Mouse (Mus musculus) embryonic facial prominence, embryonic 15.5 days (tissue): ENCODE measurements around the gene Gm21731. TPM values are rescaled to one million over a fixed set of nuclear protein-coding genes. Genes with fewer than 3 reads are reported as not detected.
"Not testable (repeated sequence)": the region's sequence is repeated elsewhere in the genome, so short reads cannot be mapped to it uniquely, and the experiment has no call there.

ENCODE experiments used
- ATAC-seq: fragments of 200-750 bp; cut with Nextera tagmentation; 2 replicates; pipeline ENCODE4 v1.8.0; 2017; ENCODE audit warnings: low read depth, moderate TSS enrichment; ENCODE audit not compliant: insufficient number of reproducible peaks, low FRiP score, low TSS enrichment
- H3K27ac ChIP-seq: fragments of 300-500 bp; sonication (generic); replicated peaks from 2 replicates; pipeline ENCODE4 v1.5.1; 2015; ENCODE audit warnings: mild to moderate bottlenecking, inconsistent platforms
- H3K27me3 ChIP-seq: fragments of 300-500 bp; sonication (generic); 2 replicates; pipeline ENCODE4 v1.6.1; 2015; ENCODE audit warnings: inconsistent platforms
- H3K36me3 ChIP-seq: fragments of 300-500 bp; sonication (generic); 2 replicates; pipeline ENCODE4 v1.6.1; 2015; ENCODE audit warnings: mild to moderate bottlenecking, inconsistent platforms
- H3K4me1 ChIP-seq: fragments of 300-500 bp; sonication (generic); 2 replicates; pipeline ENCODE4 v1.6.1; 2015; ENCODE audit warnings: inconsistent platforms
- H3K4me2 ChIP-seq: fragments of 300-500 bp; sonication (generic); replicated peaks from 2 replicates; pipeline ENCODE4 v1.6.1; 2015; ENCODE audit warnings: mild to moderate bottlenecking, inconsistent platforms
- H3K4me3 ChIP-seq: fragments of 300-500 bp; sonication (generic); replicated peaks from 2 replicates; pipeline ENCODE4 v1.5.1; 2015; ENCODE audit warnings: mild to moderate bottlenecking, inconsistent platforms
- H3K9ac ChIP-seq: fragments of 300-500 bp; sonication (generic); 2 replicates; pipeline ENCODE4 v1.6.1; 2015; ENCODE audit warnings: inconsistent platforms
- H3K9me3 ChIP-seq: fragments of 300-500 bp; sonication (generic); replicated peaks from 2 replicates; pipeline ENCODE4 v1.6.1; 2016; ENCODE audit warnings: inconsistent platforms
- WGBS: fragments of 180-500 bp; shearing (Covaris S2); methylation state at CpG from one replicate; pipeline ENCODE4 v1.1.7; 2015; 5-methylcytosine and 5-hydroxymethylcytosine counted together
- polyA plus RNA-seq: library from polyadenylated mRNA; unstranded; fragments of >200 nt; fragmentation: Nextera tagmentation; extraction: Ambion mirVana; gene quantifications from 2 replicates; pipeline ENCODE4 v1.2.1, GENCODE M21; 2015

The Gm21731 gene
- polyA plus RNA-seq: not detected in 2 replicates

GRCm38 (mm10) chr13:120238811-120239210, at the start of gene Gm21731:
TSS of gene Gm21731 (plus strand) at chr13:120239111.
- not testable (repeated sequence) for H3K36me3 ChIP-seq, ATAC-seq, H3K9ac ChIP-seq, H3K4me2 ChIP-seq, H3K4me1 ChIP-seq, H3K27me3 ChIP-seq, H3K27ac ChIP-seq, H3K9me3 ChIP-seq, H3K4me3 ChIP-seq

- H3K9me3 ChIP-seq, H3K27ac ChIP-seq, H3K9ac ChIP-seq, H3K4me3 ChIP-seq, H3K27me3 ChIP-seq, H3K4me1 ChIP-seq, H3K36me3 ChIP-seq, ATAC-seq, H3K4me2 ChIP-seq: not testable (repeated sequence)
- WGBS: 78% methylated on average over 7 of the region's 8 CpGs
These were observed 42.6 kb upstream of the Gm21731 start for GRCm38 (mm10) chr13:120196189-120196821.

GRCm38 (mm10) chr13:120215847-120216246, 23.1 kb upstream of the Gm21731 start, which contains the start of gene Gm21762:
TSS of gene Gm21762 (minus strand) at chr13:120215947.
- no CpG with 5 or more reads among the region's 2 CpGs for WGBS
- ATAC-seq, H3K4me1 ChIP-seq, H3K4me3 ChIP-seq, H3K27ac ChIP-seq, H3K4me2 ChIP-seq, H3K27me3 ChIP-seq, H3K9ac ChIP-seq, H3K9me3 ChIP-seq, H3K36me3 ChIP-seq: not testable (repeated sequence)

GRCm38 (mm10) chr13:120220922-120221321, 18.0 kb upstream of the Gm21731 start:
- WGBS: 83% methylated on average over 5 of the region's 5 CpGs
- not testable (repeated sequence) for H3K4me1 ChIP-seq, H3K9ac ChIP-seq, ATAC-seq, H3K27me3 ChIP-seq, H3K27ac ChIP-seq, H3K4me2 ChIP-seq, H3K36me3 ChIP-seq, H3K4me3 ChIP-seq, H3K9me3 ChIP-seq

- H3K9ac ChIP-seq, H3K4me2 ChIP-seq, H3K36me3 ChIP-seq, H3K4me3 ChIP-seq, ATAC-seq, H3K27ac ChIP-seq, H3K9me3 ChIP-seq, H3K4me1 ChIP-seq, H3K27me3 ChIP-seq: not testable (repeated sequence)
- 90% methylated on average over 16 of the region's 25 CpGs for WGBS
These were observed 15.8 kb upstream of the Gm21731 start for GRCm38 (mm10) chr13:120223012-120223659.

- not testable (repeated sequence) for H3K27me3 ChIP-seq, H3K4me1 ChIP-seq, H3K36me3 ChIP-seq, H3K4me2 ChIP-seq, H3K9ac ChIP-seq, H3K9me3 ChIP-seq, H3K27ac ChIP-seq, H3K4me3 ChIP-seq, ATAC-seq
- 93% methylated on average over 17 of the region's 17 CpGs for WGBS
These were observed 7.1 kb upstream of the Gm21731 start for GRCm38 (mm10) chr13:120231798-120232197.

GRCm38 (mm10) chr13:120232447-120233049, 6.4 kb upstream of the Gm21731 start:
- H3K4me2 ChIP-seq, H3K27me3 ChIP-seq, H3K4me1 ChIP-seq, H3K9ac ChIP-seq, H3K36me3 ChIP-seq, ATAC-seq, H3K9me3 ChIP-seq, H3K4me3 ChIP-seq, H3K27ac ChIP-seq: not testable (repeated sequence)
- WGBS: 76% methylated on average over 14 of the region's 25 CpGs

- H3K4me3 ChIP-seq, H3K36me3 ChIP-seq, ATAC-seq, H3K9ac ChIP-seq, H3K27ac ChIP-seq, H3K9me3 ChIP-seq, H3K4me2 ChIP-seq, H3K27me3 ChIP-seq, H3K4me1 ChIP-seq: not testable (repeated sequence)
- 64% methylated on average over 2 of the region's 3 CpGs for WGBS
These were observed 12.5 kb downstream of the Gm21731 start for GRCm38 (mm10) chr13:120251208-120251924.

GRCm38 (mm10) chr13:120258817-120259658, 20.1 kb downstream of the Gm21731 start:
- not testable (repeated sequence) for H3K4me2 ChIP-seq, H3K36me3 ChIP-seq, H3K4me3 ChIP-seq, H3K4me1 ChIP-seq, H3K9me3 ChIP-seq, H3K9ac ChIP-seq, H3K27ac ChIP-seq, ATAC-seq, H3K27me3 ChIP-seq
- 89% methylated on average over 3 of the region's 3 CpGs for WGBS

- H3K4me2 ChIP-seq, H3K36me3 ChIP-seq, H3K9ac ChIP-seq, H3K4me1 ChIP-seq, H3K27ac ChIP-seq, H3K9me3 ChIP-seq, H3K27me3 ChIP-seq, ATAC-seq, H3K4me3 ChIP-seq: not testable (repeated sequence)
- 63% methylated on average over 3 of the region's 3 CpGs for WGBS
These were observed 20.8 kb downstream of the Gm21731 start for GRCm38 (mm10) chr13:120259718-120260117.

GRCm38 (mm10) chr13:120262870-120263269, 24.0 kb downstream of the Gm21731 start, which contains the start of gene AF067061:
TSS of gene AF067061 (plus strand) at chr13:120263114.
- ATAC-seq, H3K4me3 ChIP-seq: not testable (repeated sequence)

More at GRCm38 (mm10) chr13:120262870-120263269, 24.0 kb downstream of the Gm21731 start, which contains the start of gene AF067061:
- H3K27me3 ChIP-seq, H3K4me2 ChIP-seq, H3K9ac ChIP-seq, H3K4me1 ChIP-seq, H3K27ac ChIP-seq, H3K36me3 ChIP-seq, H3K9me3 ChIP-seq: not testable (repeated sequence)
- 84% methylated on average over 2 of the region's 2 CpGs for WGBS
